Mouse (Mus musculus) neural tube, embryonic 10.5 days (tissue): Measurements from ENCODE around the gene Dyrk3.
"Not testable (repeated sequence)": the region's sequence is repeated elsewhere in the genome, so short reads cannot be mapped to it uniquely, and the experiment has no call there.

Experiments used
- DNase-seq: peaks from one replicate; pipeline ENCODE4 v3.0.0-alpha.2; 2017; ENCODE audit warnings: low spot score; ENCODE audit errors: extremely low spot score

Gene Dyrk3

DNA sequence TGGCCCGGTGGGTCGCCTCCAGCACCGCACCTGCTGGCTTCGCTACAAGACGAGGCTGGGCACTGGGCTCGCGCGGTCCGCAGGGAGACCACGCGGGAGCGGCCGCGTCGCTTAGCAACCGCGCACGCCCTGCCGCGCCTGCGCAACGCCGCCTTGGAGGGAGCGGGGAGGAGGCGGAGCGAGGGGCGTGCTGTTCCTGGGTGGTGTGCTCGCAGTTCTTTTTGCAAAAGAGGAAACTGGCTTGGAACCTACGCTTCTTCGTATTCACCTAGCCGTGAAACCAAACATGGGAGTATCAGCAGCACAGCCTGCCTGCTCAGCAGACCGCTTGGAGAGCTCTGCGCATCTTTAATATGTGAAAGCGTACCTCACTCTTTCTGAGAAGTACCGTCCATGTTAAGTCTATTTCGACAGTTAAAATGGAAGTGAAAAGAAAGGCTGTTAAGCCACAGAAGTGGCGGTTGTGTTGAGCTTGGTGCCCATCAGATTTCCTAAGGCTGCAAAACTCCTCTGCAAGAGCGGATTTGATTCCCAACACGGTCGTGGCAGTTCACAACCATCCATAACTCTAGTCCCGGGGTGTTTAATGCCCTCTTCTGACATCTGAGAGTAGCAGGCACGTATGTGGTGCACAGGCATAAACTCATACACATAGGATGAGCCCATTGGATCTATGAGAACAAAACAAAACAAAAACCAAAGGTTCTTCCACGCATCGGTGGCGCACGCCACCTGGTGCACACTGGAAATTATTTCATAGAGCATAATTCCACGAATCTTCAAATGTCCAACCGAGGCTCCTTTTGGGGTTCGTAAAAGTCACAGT lies at the start of gene Dyrk3:
TSS of gene Dyrk3 (minus strand) at position 150 of the 826 bp plus-strand sequence.
- peak; percentile 93 for DNase-seq

DNA sequence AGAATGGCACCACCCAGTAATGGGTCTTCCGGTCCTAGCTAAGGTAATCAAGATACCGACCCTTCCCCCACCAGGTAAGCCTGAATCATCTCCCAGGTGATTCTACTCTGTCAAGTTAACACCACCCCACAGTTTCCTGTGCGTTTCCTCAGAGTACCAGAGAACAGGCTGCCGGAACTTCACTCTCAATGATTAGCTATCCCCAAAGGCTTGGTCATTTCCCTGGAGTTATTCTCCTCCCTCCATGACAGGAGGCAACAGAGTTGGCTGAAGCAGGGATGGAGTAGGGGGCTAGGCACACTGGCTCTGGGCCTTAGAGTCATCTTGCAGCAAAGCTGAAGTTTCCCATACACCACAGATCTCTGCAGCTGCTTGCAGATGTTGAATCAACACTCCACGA lies 49.7 kb upstream of the Dyrk3 start:
- DNase-seq: no peak

DNA sequence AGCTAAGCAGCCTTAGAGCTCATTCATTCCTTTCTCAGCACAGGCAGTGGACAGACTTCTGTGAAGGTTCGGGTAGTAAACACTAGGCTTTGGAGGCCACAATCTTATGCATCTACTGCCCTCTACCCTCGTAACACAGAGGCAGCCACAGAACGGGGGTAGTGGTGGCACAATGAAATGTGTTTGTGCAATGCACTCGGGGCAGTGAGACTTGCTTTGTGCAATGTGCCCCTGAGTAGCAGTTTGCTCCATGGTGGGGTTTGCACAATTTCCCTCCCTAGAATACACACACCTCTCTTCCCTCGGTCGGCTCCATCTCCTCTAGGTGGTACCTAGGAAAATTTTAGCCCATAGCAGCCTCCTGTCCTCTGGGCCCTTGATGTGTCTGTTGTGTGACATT lies 48.9 kb upstream of the Dyrk3 start:
- DNase-seq: no peak

DNA sequence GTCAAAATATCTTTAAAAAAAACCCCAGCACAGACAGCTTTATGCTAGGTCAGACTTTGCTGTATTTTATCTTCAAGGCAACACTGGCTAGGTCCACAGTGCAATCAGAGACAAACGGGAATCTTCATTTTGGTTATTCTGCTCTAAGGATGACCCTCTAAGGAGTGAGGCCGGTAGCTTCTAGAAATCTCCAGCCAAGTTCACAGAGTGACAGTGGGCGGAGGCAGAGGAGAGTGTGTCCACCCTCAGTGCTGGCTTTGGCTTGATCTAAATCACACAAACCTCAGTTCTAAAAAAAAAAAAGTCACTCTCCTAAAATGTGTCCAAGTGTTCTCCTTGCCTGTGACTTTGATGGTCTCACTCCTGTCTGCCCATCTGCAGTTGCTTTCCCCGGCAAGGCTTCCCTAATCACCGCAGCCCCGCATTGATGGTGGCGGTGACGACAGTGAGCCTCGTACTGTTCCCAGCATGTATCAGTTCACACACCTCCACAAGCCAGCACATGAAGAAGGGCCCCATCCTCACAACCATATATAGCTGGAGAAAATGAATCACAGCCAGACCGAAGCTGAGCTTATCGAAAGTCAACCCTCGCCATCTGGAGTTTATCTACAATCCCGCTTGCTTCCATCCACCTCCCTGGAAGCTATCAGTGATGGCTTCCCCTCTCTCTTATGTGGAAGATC lies 47.8 kb upstream of the Dyrk3 start:
- DNase-seq: no peak

DNA sequence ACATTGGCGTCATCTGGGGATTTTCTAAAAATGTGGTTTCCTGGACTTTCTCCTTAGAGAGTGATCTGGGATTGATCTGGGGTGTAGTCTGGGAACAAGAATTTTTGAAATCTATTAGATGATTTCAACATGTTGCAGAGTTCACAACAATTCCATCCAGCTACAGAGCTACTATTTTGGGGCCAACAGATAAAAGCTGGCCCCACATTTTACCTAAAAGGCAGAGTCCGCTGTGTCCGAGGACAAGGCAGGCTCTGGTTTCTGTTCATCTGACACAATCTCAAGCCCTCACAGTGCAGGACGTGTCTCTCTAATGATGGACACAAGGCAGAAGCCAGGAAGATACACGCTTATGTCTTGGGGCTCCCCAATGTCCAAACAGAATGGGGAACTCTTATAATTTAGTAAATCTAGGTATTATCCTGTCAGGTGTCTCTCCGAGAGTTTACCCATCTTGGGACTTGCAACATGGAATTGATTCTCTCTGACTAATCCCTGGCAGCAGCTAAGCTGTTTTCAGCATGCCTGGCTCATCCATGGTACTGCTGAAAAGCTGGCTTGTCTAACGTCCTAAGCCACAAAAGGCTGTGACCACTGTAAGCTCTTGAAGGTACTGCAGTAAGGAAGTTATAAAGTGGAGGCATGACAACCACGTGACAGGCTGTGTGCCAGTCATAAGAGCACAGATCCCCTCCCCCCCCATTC lies 47.0 kb upstream of the Dyrk3 start:
- no peak for DNase-seq

DNA sequence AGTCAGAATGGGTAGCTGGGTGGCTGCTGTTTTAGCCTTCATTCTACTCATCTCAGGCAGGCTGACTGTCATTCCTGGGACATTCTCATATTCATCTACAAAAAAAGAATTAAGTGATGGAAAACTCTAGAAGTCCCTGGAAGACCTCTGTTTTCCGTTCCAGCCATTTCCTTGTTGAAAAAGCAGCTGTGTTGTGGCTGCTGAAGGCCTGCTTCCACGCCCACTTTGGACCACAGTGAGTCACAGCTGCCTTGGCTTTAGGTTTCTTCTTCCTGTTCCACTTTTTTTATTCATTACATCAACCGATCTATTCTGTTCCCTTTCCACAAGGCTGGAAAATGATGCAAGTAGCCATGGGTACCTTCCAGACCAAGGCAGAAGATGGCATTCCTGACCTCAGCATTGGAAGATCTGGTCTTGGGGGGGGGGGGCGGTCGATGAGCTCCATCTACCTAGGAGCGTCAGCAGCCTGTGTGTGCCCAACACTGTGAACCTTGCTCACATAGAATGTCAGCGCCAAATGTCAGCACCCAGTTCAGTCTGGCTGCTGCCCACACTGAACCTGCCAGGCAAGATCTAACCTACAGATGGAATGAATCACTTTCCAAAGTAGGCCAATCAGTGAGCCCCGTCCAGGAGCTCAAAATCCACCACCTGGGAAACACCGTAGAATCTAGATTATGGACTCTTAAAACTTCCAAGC lies 46.3 kb upstream of the Dyrk3 start:
- DNase-seq: no peak

DNA sequence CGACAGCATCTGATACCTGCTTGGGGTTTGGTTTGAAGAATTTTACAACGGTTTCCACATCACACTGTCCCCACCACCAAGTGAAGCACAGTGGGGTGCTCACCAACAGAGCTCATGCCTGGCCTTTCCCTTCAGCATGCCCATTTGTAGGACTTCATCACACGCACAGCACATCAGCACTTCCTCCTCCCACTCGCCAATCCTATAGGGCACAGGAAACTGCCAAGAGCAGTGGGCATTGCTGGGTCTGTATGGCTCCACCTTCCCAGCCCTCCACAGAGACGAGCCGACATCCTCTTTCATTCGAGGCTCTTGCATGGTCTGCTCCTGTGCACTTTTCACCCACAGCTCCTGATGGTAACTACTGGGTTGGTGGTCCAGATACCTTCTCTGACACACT lies 45.1 kb upstream of the Dyrk3 start:
- DNase-seq: no peak

DNA sequence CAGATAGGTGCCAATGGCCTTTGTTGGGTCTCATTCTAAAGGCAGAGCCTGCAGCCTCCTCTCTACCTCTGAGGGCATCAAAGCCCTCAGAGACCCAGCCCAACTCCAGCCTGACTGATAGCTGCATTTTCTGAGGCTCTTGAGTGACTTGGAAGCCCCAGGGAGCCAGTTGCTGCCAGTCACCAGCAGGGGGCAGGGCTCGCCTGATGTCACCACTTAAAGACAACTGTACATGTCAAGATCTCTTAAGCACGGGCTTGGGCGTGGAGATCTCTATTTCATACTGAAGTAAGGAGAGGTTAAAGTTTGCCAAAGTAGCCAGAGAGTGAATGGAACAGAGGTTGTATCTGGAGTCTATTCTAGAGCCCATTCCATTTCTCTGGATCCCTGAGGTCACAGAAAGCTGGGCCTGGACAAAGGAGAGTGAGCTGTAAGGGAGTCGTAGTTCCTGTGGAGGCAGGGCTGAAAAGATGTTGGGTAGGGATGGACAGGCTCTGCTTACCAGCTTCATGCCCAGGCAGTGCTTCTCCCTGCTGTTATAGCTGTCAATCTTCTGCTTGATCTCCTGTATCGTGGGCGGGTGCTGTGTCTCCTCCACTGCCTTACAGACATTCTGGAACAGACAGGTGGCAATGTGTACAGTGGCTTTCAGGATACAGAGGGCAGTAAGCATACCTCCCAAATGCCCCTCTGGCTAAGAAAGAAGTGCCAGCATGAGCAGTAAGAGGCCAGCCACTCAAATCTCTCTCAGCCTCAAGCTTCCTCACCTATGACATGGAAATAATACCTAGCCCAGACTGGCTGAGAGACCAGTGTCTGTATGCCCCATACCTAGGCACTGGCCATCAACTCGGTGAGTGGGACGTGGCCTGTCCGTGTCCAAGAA lies 43.7 kb upstream of the Dyrk3 start:
- peak; percentile 69 for DNase-seq

DNA sequence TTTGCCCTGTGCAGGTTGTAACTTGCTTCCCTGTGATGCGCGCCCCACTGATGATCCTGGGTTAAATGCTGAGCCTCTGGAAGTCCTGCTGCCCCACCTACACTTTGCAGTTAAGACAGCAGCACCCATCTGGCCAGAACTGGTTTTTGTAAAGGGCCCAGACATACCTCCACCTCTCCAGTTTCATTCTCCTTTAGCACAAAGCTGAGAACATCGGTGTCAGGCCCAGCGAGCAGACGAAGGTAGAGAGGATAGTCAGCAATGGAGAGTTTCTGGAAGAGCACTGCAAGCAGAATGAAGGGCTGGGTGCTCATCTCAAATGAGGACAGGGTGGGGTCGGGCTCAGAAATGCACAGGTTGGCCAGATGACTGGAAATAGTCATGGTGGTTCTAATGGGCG lies 42.2 kb upstream of the Dyrk3 start:
- DNase-seq: no peak

DNA sequence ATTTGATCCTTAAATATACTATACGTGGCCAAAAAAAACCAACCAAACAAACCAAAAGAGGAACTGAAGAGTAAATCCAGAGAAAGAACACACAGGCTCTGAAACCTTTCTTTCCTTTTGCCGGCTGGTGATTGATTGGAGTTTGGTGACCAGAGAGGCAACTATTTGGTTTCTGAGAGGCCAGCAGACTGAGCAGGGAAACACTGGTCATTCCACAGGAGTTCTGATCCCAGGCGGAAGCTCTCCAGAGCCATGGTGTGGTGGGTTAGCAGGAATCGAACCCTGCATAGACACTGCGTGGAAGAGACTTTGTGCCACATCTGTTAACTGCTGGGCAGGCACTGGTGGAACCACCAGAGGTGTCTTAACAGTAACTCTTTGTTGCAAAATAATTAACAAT lies 39.9 kb upstream of the Dyrk3 start:
- no peak for DNase-seq

DNA sequence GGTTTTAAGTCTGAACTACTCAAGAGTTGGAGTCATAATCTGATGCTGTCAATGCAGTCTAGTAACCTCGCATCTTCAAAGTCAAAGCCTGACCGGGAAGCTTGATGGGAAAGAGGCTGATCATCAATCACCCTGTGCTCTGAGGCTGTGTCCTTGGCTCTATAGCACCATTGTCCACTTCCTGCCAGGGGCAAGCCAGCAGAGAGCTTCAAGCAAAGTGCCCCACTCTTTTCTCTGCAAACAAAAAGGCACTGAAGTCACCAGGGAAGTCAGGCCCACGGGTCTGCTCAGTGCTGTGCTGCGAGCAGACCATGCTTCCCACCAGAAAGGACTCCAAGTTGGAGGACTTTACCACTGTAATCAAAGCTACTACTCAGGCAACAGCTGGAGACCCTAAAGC lies 39.1 kb upstream of the Dyrk3 start:
- no peak for DNase-seq

DNA sequence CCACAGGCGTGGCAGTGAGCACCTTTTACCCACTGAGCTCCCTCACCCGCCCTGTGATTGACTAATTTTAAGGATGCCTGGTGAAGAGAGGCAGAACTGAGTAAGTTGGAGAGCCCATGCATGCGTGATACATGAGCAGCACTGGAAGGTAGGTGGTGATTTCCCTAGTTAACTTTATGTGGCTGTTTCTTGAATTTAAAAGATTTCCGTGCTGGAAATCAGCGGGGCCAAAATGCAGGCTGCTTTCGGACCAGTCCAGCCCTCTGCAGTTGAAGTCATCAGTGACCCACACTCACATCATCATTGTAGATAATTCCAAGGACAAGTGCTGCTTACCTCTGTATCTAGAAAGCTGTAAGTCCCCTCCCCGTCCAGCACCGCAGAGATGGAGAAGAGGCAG lies 37.7 kb upstream of the Dyrk3 start:
- DNase-seq: no peak

DNA sequence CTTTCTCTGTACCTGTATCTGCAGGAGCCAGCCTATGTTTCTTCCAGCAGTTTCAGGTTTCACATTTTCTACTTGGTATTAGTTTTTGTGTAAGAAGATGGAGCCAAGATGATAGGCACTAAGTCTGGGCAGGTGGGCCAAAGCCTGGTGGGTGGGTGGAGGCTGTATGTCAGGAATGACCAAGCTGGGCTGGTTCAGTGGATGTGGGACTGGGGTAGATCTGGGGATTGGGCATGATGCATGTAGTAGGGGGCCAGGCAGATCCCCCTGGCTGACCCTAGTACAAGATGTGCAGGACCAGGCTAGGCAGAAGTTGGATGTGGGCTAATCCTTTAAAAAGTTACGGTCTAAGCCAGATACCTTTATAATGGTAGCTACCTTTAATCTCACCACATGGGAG lies 37.0 kb upstream of the Dyrk3 start:
- DNase-seq: no peak

DNA sequence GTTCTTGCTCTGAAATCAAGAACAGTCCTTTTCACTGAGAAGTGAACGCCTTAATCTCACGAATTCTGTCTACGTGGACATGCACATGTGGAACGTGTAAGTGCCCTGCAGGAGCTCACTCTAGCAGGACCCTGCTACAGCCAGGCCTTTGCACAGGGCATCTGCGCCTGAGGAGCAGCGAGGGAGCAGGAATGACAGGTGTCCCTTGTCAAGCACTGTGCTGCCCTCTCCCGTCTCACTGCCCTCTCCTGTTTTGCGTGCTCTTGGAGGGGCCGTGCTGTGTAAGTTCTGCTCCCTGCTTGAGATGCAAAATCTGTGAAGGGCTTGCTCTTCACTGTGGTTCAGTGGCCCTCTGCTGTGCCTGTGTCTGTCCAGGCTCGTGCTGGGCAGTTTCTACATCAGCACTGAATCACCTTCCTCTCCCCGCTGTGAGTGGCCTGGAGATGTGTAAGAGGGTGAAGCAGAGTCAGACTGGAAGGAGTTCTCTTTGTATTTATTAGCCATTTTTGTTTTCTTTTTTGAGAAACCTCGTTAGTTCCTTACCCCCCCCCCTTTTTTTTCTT lies 36.2 kb upstream of the Dyrk3 start:
- DNase-seq: no peak

DNA sequence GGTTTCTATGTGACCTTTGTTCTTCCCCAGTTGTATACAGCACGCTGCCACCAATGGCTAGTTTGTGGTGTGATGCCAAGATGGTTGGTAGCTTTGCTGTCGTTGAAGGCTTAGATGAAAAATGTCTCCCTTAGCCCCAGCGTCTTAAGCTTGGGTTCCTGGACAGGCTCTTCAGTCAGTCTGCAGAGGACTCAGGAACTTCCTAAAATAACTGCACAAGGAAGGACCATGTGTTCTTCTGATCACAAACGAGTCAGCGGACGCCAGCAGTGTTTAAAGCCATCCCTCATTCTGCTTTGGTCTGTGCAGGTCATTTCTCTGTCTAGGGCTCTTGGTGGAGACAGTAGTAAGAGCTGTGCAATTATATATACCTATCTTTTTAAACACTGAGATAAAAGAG lies 35.7 kb upstream of the Dyrk3 start:
- no peak for DNase-seq

DNA sequence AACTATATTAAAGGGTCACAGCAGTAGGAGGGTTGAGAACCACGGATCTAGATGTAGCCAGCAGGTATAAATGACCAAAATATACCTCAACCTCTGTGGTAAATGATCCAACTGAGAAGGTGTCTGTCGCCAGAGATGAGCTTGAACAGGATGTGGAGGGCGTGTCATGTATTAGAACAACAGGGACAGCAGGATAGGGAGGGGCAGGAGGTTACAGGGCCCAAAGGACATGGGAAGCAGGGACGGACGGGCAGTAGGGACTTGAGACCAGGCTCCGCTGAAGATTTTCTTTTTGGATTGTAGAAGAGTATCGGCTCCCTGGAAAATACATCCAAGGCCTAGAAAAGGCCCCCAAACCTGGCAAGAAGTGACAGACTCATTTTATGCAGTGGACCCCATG lies 34.9 kb upstream of the Dyrk3 start:
- no peak for DNase-seq

DNA sequence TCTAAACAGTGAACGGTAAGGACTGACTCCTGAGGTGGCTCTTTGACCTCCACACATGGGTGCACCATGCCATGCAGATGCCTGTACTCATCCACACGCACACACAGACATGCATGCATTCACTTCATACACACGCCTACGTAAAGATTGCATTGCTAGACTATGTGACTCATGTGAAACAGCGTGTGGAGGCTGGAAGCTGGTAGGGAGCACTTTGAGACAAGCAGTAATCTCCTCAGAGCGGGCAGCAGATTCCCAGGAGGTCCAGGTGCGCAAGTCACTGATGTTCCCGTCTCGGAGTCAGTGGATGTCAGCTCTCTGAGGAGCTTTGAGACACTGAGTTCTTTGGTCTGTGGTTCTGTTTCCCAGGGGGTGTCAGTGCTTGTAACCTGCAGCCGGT lies 29.5 kb upstream of the Dyrk3 start:
- no peak for DNase-seq

DNA sequence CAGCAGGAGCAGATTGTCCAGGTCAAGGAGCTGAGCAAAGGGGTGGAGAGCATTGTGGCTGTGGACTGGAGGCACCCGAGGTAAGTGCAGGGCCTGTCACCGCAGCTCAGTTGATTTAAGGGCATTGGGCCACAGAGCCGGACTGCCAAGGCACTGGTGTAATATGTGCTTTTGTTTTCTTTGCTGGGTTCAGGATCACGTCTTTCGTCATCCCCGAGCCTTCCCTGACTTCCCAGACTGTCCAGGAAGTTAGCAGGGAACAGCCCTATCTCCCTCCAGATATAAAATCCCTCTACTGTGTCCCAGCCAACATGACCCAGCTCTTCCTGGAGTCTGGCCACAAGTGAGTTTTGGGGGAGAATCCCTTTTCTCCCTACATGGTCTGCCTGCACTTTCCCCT lies 26.3 kb upstream of the Dyrk3 start:
- no peak for DNase-seq

DNA sequence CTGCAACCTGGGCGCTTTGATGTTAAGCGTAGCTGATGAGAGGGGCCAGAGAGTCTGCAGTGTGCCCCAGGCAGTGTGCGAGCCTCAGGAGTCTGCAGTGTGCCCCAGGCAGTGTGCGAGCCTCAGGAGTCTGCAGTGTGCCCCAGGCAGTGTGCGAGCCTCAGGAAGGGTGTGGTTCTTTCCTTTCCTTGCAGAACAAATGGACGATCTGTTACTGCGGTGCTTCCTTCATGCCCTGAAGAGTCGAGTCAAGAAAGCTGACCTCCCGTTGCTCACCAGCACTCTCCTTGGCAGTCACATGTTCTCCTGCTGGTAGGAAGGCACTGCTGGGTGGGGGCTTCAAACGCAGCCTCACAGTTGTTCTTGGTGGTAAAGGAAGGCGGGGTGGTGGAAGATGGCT lies 23.0 kb upstream of the Dyrk3 start:
- DNase-seq: no peak

DNA sequence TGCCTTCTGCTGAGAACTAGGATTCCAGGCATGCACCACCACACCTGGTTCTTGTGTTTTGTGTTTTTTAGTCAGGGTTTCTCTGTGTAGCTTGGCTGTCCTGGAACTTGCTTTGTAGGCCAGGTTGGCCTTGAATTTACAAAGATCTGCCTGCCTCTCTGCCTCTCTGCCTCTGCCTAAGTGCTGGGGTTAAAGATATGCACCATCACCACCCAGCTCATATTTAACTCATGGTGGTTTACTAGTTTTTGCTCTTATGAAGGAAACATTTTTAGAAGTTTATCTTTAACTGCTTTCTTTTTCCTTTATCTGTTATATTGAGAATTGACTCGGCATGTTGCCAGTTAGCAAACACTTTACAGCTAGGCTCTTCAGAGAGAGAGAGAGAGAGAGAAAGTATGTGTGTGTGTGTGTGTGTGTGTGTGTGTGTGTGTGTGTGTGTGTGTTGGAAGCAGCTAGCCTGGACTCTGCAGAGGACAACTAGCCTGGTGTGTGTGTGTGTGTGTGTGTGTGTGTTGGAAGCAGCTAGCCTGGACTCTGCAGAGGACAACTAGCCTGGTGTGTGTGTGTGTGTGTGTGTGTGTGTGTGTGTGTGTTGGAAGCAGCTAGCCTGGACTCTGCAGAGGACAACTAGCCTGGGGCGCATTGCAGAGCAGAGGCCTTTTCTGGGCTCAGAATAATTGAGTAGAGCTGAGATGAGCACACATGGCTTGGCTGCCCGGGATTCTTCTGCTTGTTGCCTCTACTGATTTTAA lies 21.6 kb upstream of the Dyrk3 start:
- DNase-seq: not testable (repeated sequence)
